Mouse (Mus musculus) testis, adult 2 months (tissue): Measurements from ENCODE around the gene 1700021F07Rik.

Experiments
- CTCF ChIP-seq: fragments of 200-500 bp; IDR thresholded peaks from 2 replicates; pipeline ENCODE4 v1.5.1; 2012; ENCODE audit warnings: low read depth, mild to moderate bottlenecking, inconsistent platforms, low read length, moderate library complexity; ENCODE audit not compliant: control insufficient read depth, insufficient read depth, insufficient replicate concordance
- POLR2A ChIP-seq: fragments of 200-500 bp; IDR thresholded peaks from 2 replicates; pipeline ENCODE4 v1.6.1; 2012; ENCODE audit warnings: low read depth, mild to moderate bottlenecking, inconsistent platforms, low read length, moderate library complexity; ENCODE audit not compliant: control insufficient read depth

- TF ChIP-seq CTCF: peak; percentile 93
- TF ChIP-seq POLR2A: 0 out of 2 replicates have a peak, but pooled peaks have one; percentile 10
Measured at GRCm38 (mm10) chr2:173545992-173546703, 23.8 kb downstream of the 1700021F07Rik start.
